Mouse (Mus musculus): ENCODE measurements around the gene Epb41l5. TPM values are rescaled to one million over a fixed set of nuclear protein-coding genes. Genes with fewer than 3 reads are reported as not detected.

Epb41l5 gene
- total and polyA plus RNA-seq, 2 experiments from 2014 or later: 4.2 to 6.8 TPM

GRCm38 (mm10) chr1:119540836-119541557 is 107.8 kb downstream of the Epb41l5 start:
- no peak for TF ChIP-seq EP300 (IDR thresholded peaks at IDR 0.05; ENCODE audit: low read depth)
- TF ChIP-seq CTCF (IDR thresholded peaks at IDR 0.05; ENCODE audit: low read depth): no peak
- peaks cover 7% of the 10 kb centered on the region for H3K4me1 ChIP-seq (ENCODE audit: control insufficient read depth, insufficient read depth)
- no peak overlapping the region for H3K4me2 ChIP-seq (ENCODE audit: low read depth, low read length)
- no peak overlapping the region for H3K9ac ChIP-seq (replicated peaks; ENCODE audit: low read depth, low read length)
- ATAC-seq (ENCODE audit: insufficient read depth, low read depth): peak; percentile 54
- no peaks in the 10 kb centered on the region for H3K9me3 ChIP-seq (replicated peaks; ENCODE audit: control insufficient read depth, low read length)
- H3K36me3 ChIP-seq (replicated peaks; ENCODE audit: control insufficient read depth, insufficient read depth, low read length): no peaks in the 10 kb centered on the region
- WGBS: 55% methylated on average over 9 of the region's 9 CpGs
- peak; percentile 27 for DNase-seq (ENCODE audit: low spot score)
- no peak overlapping the region for H3K27ac ChIP-seq (ENCODE audit: low read depth)
- H3K27me3 ChIP-seq (ENCODE audit: control insufficient read depth, insufficient read depth, low read length): no peaks in the 10 kb centered on the region
- no peak overlapping the region for H3K4me3 ChIP-seq (ENCODE audit: low read depth, low read length)

DNA sequence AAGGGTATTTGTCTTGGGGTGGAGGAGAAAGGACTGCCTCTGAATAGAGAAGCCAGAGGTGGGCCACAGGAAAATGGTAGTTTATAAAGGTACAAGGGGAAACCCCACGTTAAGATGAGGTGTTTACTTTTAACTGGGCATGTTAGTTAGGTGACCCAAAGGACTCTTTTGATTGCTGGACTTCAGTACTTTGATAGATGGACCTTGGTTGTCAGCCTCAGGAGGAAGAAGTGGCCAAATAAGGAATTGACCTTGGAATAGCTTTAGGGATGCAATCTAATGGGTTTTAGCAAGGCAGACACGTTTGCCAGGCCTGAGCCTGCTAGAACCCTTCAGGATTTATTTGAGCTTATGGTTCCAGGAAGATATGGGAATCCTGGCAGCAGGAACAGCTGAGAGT is 109.5 kb downstream of the Epb41l5 start:
- Histone ChIP-seq H3K27ac (ENCODE audit: low read depth) (no peak overlapping the region), H3K9me3 (replicated peaks; ENCODE audit: control insufficient read depth, low read length) (no peaks in the 10 kb centered on the region), H3K9ac (replicated peaks; ENCODE audit: low read depth, low read length) (no peak overlapping the region), H3K4me2 (ENCODE audit: low read depth, low read length) (no peak overlapping the region), H3K4me1 (ENCODE audit: control insufficient read depth, insufficient read depth) (peaks cover 7% of the 10 kb centered on the region), H3K4me3 (ENCODE audit: low read depth, low read length) (no peak overlapping the region), H3K36me3 (replicated peaks; ENCODE audit: control insufficient read depth, insufficient read depth, low read length) (no peaks in the 10 kb centered on the region), H3K27me3 (ENCODE audit: control insufficient read depth, insufficient read depth, low read length) (no peaks in the 10 kb centered on the region)
- no peak for DNase-seq (ENCODE audit: low spot score)
- no peak for TF ChIP-seq EP300 (IDR thresholded peaks at IDR 0.05; ENCODE audit: low read depth)
- TF ChIP-seq CTCF (IDR thresholded peaks at IDR 0.05; ENCODE audit: low read depth): no peak
- ATAC-seq (ENCODE audit: insufficient read depth, low read depth): no peak
- WGBS: 57% methylated on average over 2 of the region's 2 CpGs

DNA sequence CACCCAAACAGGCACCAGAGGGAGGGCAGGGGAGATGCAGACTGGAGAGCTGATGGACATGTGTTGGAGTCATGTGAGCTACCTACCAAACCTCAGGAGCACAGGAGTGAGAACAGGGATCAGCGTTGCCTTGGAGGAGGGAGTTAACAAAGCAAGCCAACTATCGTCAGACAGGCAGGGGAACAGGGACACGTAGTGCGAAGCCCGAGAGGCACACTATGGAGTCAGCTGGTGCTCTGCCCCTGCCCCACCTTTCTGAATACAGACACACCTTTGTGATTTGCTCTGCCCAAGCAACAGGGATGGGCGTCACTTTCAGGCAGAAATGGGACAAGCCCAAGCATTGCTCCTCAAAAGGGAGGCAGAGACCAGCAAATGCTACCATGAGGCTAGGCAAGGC is 111.1 kb downstream of the Epb41l5 start:
- Histone ChIP-seq H3K36me3 (replicated peaks; ENCODE audit: control insufficient read depth, insufficient read depth, low read length) (no peaks in the 10 kb centered on the region), H3K4me2 (ENCODE audit: low read depth, low read length) (no peak overlapping the region), H3K9me3 (replicated peaks; ENCODE audit: control insufficient read depth, low read length) (no peaks in the 10 kb centered on the region), H3K4me3 (ENCODE audit: low read depth, low read length) (no peak overlapping the region), H3K9ac (replicated peaks; ENCODE audit: low read depth, low read length) (no peak overlapping the region), H3K27ac (ENCODE audit: low read depth) (no peak overlapping the region), H3K4me1 (ENCODE audit: control insufficient read depth, insufficient read depth) (peaks cover 7% of the 10 kb centered on the region), H3K27me3 (ENCODE audit: control insufficient read depth, insufficient read depth, low read length) (no peaks in the 10 kb centered on the region)
- 80% methylated on average over 6 of the region's 6 CpGs for WGBS
- no peak for TF ChIP-seq CTCF (IDR thresholded peaks at IDR 0.05; ENCODE audit: low read depth)
- no peak for TF ChIP-seq EP300 (IDR thresholded peaks at IDR 0.05; ENCODE audit: low read depth)
- ATAC-seq (ENCODE audit: insufficient read depth, low read depth): no peak
- DNase-seq (ENCODE audit: low spot score): no peak

GRCm38 (mm10) chr1:119536122-119536521 is 112.7 kb downstream of the Epb41l5 start:
- 22% methylated on average over 2 of the region's 2 CpGs for WGBS
- peak overlapping the region; percentile 58; the same call in 1 of the 2 replicates for H3K27ac ChIP-seq (ENCODE audit: low read depth)
- ATAC-seq (ENCODE audit: insufficient read depth, low read depth): peak; percentile 53

GRCm38 (mm10) chr1:119534341-119534740 is 114.5 kb downstream of the Epb41l5 start:
- Histone ChIP-seq H3K27ac (ENCODE audit: low read depth) (no peak overlapping the region), H3K36me3 (replicated peaks; ENCODE audit: control insufficient read depth, insufficient read depth, low read length) (no peaks in the 10 kb centered on the region), H3K4me1 (ENCODE audit: control insufficient read depth, insufficient read depth) (no peaks in the 10 kb centered on the region), H3K9ac (replicated peaks; ENCODE audit: low read depth, low read length) (no peak overlapping the region), H3K4me2 (ENCODE audit: low read depth, low read length) (no peak overlapping the region), H3K9me3 (replicated peaks; ENCODE audit: control insufficient read depth, low read length) (no peaks in the 10 kb centered on the region), H3K27me3 (ENCODE audit: control insufficient read depth, insufficient read depth, low read length) (no peaks in the 10 kb centered on the region), H3K4me3 (ENCODE audit: low read depth, low read length) (no peak overlapping the region)
- DNase-seq (ENCODE audit: low spot score) (no peak), ATAC-seq (ENCODE audit: insufficient read depth, low read depth) (no peak)
- 93% methylated on average over 5 of the region's 5 CpGs for WGBS
- no peak for TF ChIP-seq CTCF (IDR thresholded peaks at IDR 0.05; ENCODE audit: low read depth)

More at GRCm38 (mm10) chr1:119536122-119536521, 112.7 kb downstream of the Epb41l5 start:
- Histone ChIP-seq H3K4me3 (ENCODE audit: low read depth, low read length) (no peak overlapping the region), H3K4me2 (ENCODE audit: low read depth, low read length) (no peak overlapping the region), H3K36me3 (replicated peaks; ENCODE audit: control insufficient read depth, insufficient read depth, low read length) (no peaks in the 10 kb centered on the region), H3K9me3 (replicated peaks; ENCODE audit: control insufficient read depth, low read length) (no peaks in the 10 kb centered on the region), H3K4me1 (ENCODE audit: control insufficient read depth, insufficient read depth) (no peaks in the 10 kb centered on the region), H3K27me3 (ENCODE audit: control insufficient read depth, insufficient read depth, low read length) (no peaks in the 10 kb centered on the region), H3K9ac (replicated peaks; ENCODE audit: low read depth, low read length) (no peak overlapping the region)
- peak; percentile 50 for DNase-seq (ENCODE audit: low spot score)
- TF ChIP-seq EP300 (IDR thresholded peaks at IDR 0.05; ENCODE audit: low read depth) (no peak), CTCF (IDR thresholded peaks at IDR 0.05; ENCODE audit: low read depth) (no peak)
